Mouse (Mus musculus): ENCODE data around the gene Hist1h4k. TPM values are rescaled to one million over a fixed set of nuclear protein-coding genes. Genes with fewer than 3 reads are reported as not detected.
A peak's percentile ranks its signal among the peaks of the same experiment; 100 is the strongest.
"Not testable (repeated sequence)": the region's sequence is repeated elsewhere in the genome, so short reads cannot be mapped to it uniquely, and the experiment has no call there.

Gene Hist1h4k
- total and polyA plus RNA-seq, 3 experiments = 4.9 to 31.5 (median 24.6) TPM

DNA sequence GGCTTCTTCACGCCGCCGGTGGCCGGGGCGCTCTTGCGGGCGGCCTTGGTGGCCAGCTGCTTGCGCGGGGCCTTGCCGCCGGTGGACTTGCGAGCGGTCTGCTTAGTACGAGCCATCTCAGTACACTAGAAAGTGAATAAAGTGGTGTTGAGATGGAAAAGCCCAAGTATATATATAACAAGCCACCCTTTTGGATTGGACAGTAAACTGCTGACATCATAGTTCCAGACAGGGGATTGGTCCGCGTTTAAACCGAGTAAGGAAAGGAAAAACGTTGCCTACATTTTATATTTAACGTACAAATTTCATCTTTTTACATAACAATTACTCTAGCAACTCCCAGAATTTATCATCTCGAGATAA, 32.9 kb upstream of the Hist1h4k start, which contains the start of gene Hist1h3i:
Gene Hist1h3i (minus strand): TSS at position 116 of the 363 bp plus-strand sequence.
- H3K4me3 ChIP-seq = peak within 1 kb of the TSS; percentile 57
- H3K79me2 ChIP-seq (replicated peaks; ENCODE audit: control insufficient read depth, insufficient read depth, low read length) = no peaks in the 10 kb centered on the region
- under 1% methylated on average over 20 of the region's 20 CpGs for WGBS
- H3K4me1 ChIP-seq (ENCODE audit: control insufficient read depth, insufficient read depth, low read length) = peaks cover 2% of the 10 kb centered on the region; the same call in 1 of the 2 replicates
- H3K27ac ChIP-seq = peak within 1 kb of the TSS; percentile 44
- peak; percentile 42 to 70 for DNase-seq
- TF ChIP-seq POLR2A (IDR thresholded peaks at IDR 0.05; ENCODE audit: insufficient read depth, low read depth, low read length) (peak; percentile 63), EP300 (IDR thresholded peaks at IDR 0.05; ENCODE audit: insufficient read depth, low read depth, low read length) (no peak), CTCF (IDR thresholded peaks at IDR 0.05) (no peak)
- H3K9ac ChIP-seq (ENCODE audit: low read depth, low read length) = peak within 1 kb of the TSS; percentile 76
- intact Hi-C loops (cut with DNase I) = loop anchor here (10.0 kb wide), 1 partner anchor 1802 kb away; the partner anchor contains the start of gene Hist1h4d
- no peaks in the 10 kb centered on the region for H3K36me3 ChIP-seq (ENCODE audit: control insufficient read depth, insufficient read depth, low read length)
- no peaks in the 10 kb centered on the region for H3K27me3 ChIP-seq (ENCODE audit: control insufficient read depth, insufficient read depth, low read length)

DNA sequence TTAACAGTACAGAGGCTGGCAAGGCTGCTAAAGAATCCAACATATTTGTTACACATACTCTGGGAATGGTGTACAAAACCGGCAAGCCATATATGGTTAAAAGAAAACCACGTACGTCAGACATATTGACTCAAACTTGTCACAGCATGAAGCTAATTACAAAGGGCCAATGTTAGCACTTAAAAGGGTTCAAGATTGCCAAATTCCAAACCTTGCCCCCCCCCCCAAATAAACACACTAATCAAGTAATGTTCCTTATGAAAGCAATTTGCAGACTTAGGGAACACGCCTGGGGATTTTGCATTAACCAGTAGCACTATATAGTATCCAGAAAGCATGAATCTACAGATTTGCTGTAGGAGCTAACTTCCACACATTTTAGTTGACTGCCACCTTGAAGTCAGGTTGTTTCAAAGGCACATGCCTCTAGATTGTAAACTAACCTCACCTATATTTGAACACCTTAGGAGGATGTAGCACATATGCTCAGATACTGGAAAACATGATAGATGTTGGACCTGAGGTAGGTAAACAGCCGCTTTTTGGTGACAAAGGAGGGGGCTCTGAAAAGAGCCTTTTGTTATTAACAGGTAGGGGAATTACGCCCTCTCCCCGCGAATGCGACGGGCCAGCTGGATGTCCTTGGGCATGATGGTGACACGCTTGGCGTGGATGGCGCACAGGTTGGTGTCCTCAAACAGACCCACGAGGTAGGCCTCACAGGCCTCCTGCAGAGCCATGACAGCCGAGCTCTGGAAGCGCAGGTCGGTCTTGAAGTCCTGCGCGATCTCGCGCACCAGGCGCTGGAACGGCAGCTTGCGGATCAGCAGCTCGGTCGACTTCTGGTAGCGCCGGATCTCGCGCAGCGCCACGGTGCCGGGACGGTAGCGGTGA, 32.3 kb upstream of the Hist1h4k start:
- H3K79me2 ChIP-seq (replicated peaks; ENCODE audit: control insufficient read depth, insufficient read depth, low read length); H3K36me3 ChIP-seq (ENCODE audit: control insufficient read depth, insufficient read depth, low read length); H3K4me1 ChIP-seq (ENCODE audit: control insufficient read depth, insufficient read depth, low read length); H3K27me3 ChIP-seq (ENCODE audit: control insufficient read depth, insufficient read depth, low read length): not testable (repeated sequence)
- Histone ChIP-seq H3K4me3 (peak overlapping the region; percentile 57), H3K9ac (ENCODE audit: low read depth, low read length) (peak overlapping the region; percentile 76), H3K27ac (peak overlapping the region; percentile 44; the same call in 1 of the 2 replicates)
- WGBS = 6% methylated on average over 14 of the region's 35 CpGs
- TF ChIP-seq POLR2A (IDR thresholded peaks at IDR 0.05; ENCODE audit: insufficient read depth, low read depth, low read length) = 0 out of 2 replicates have a peak, but pooled peaks have one; percentile 43
- DNase-seq = peak; percentile 33 to 41
- intact Hi-C loops (cut with DNase I) = loop anchor here (10.0 kb wide), 1 partner anchor 1802 kb away; the partner anchor contains the start of gene Hist1h4d

DNA sequence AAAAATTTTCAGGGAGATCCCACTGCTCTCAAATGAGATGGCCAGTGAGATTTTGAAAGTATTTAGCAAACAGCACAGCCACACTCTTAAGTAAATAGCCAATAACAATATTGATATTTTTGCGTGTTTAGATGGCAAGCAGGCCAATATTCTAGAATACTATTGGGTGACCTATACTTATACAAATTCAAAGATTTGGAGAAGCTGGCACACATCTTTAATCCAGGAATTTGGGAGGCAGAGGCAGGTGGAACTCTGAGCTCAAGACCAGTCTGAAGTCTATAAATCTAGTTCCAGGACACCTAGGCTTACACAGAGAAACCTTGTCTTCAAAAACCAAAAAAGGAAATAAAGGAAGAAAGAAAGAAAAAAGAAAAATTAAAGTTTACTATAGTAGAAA, 31.3 kb upstream of the Hist1h4k start:
- Histone ChIP-seq H3K79me2 (replicated peaks; ENCODE audit: control insufficient read depth, insufficient read depth, low read length) (no peaks in the 10 kb centered on the region), H3K4me3 (no peak overlapping the region), H3K36me3 (ENCODE audit: control insufficient read depth, insufficient read depth, low read length) (no peaks in the 10 kb centered on the region), H3K4me1 (ENCODE audit: control insufficient read depth, insufficient read depth, low read length) (peaks cover 2% of the 10 kb centered on the region; the same call in 1 of the 2 replicates), H3K27me3 (ENCODE audit: control insufficient read depth, insufficient read depth, low read length) (no peaks in the 10 kb centered on the region), H3K9ac (ENCODE audit: low read depth, low read length) (no peak overlapping the region), H3K27ac (no peak overlapping the region)
- intact Hi-C loops (cut with DNase I) = loop anchor here (10.0 kb wide), 1 partner anchor 1803 kb away; the partner anchor contains the start of gene Hist1h4d
- WGBS = 98% methylated on average over 1 of the region's 1 CpGs
- no peak for DNase-seq
- TF ChIP-seq EP300 (IDR thresholded peaks at IDR 0.05; ENCODE audit: insufficient read depth, low read depth, low read length) = no peak
- no peak for TF ChIP-seq CTCF (IDR thresholded peaks at IDR 0.05)
- TF ChIP-seq POLR2A (IDR thresholded peaks at IDR 0.05; ENCODE audit: insufficient read depth, low read depth, low read length) = no peak

DNA sequence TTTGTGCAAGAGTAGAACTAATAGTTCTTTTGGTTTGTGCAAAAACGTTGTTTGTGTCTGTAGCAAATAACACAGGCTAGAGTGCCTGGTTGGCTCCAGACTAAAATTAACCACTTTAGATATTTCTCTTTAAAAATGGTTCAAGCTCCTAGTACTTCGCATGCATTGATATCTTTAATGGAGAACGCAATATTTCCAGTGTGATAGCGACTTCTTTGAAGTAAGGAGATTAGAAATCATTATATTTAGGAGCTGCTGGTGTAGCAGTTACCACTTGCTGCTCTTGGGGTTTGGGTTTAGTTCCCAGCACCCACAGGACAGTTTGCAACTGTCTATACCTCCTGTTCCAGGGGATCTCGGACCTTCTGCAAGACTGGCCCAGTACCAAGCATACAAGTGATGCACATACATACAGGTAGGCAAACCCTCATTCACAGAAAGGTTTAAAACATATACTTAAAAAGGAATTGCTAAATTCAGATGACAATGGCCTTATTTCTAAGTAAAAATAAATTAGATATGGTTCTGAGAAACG, 30.8 kb upstream of the Hist1h4k start:
- H3K4me1 ChIP-seq (ENCODE audit: control insufficient read depth, insufficient read depth, low read length) = peaks cover 2% of the 10 kb centered on the region; the same call in 1 of the 2 replicates
- no peaks in the 10 kb centered on the region for H3K36me3 ChIP-seq (ENCODE audit: control insufficient read depth, insufficient read depth, low read length)
- intact Hi-C loops (cut with DNase I) = loop anchor here (10.0 kb wide), 1 partner anchor 1804 kb away; the partner anchor contains the start of gene Hist1h4d
- 0 out of 2 replicates have a peak, but pooled peaks cover 1% of the 10 kb centered on the region for H3K79me2 ChIP-seq (replicated peaks; ENCODE audit: control insufficient read depth, insufficient read depth, low read length)
- WGBS = 53% methylated on average over 6 of the region's 6 CpGs
- no peaks in the 10 kb centered on the region for H3K27me3 ChIP-seq (ENCODE audit: control insufficient read depth, insufficient read depth, low read length)
- no peak for DNase-seq
- TF ChIP-seq EP300 (IDR thresholded peaks at IDR 0.05; ENCODE audit: insufficient read depth, low read depth, low read length) = no peak
- TF ChIP-seq POLR2A (IDR thresholded peaks at IDR 0.05; ENCODE audit: insufficient read depth, low read depth, low read length) = no peak
- no peak for TF ChIP-seq CTCF (IDR thresholded peaks at IDR 0.05)
- peak overlapping the region; percentile 77 for H3K4me3 ChIP-seq
- no peak overlapping the region for H3K9ac ChIP-seq (ENCODE audit: low read depth, low read length)
- H3K27ac ChIP-seq = no peak overlapping the region

DNA sequence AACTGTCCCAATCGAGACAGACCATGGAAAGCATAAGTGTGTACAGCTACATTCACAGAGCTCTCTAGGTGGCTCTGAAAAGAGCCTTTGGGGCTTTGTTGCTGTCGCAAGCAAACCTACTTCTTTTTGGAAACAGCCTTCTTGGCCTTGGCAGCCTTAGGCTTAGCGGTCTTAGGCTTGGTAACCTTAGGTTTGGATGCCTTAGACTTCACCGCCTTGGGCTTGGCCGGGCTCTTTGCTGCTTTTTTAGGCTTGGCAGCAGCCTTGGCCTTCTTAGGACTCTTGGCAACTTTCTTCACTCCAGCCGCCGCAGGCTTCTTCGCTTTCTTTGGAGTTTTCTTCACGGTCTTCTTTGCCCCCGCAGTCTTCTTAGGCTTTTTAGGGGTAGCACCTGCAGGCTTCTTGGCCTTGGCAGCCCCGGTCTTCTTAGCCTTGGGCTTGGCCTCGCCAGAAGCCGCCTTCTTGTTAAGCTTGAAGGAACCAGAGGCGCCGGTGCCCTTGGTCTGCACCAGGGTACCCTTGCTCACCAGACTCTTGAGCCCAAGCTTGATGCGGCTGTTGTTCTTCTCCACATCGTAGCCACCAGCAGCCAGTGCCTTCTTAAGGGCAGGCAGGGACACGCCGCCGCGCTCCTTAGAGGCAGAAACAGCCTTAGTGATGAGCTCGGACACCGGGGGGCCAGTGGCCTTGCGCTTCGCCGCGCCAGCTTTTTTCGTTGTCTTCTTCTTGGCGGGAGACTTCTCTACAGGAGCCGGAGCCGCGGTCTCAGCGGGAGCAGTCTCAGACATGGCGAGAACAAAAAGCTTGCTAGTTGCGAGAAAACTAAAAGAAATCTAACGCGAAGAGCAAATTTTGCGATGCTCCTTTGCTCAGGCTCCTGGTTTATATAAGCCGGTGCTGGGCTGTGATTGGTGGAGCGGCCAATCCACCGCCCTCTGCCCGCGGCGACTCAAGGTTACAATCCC, 29.7 kb upstream of the Hist1h4k start, which contains the start of gene Hist1h1b:
Gene Hist1h1b (minus strand): TSS at position 859 of the 965 bp plus-strand sequence.
- Histone ChIP-seq H3K4me3 (peak within 1 kb of the TSS; percentile 77), H3K9ac (ENCODE audit: low read depth, low read length) (peak within 1 kb of the TSS; percentile 85), H3K4me1 (ENCODE audit: control insufficient read depth, insufficient read depth, low read length) (peaks cover 2% of the 10 kb centered on the region; the same call in 1 of the 2 replicates), H3K79me2 (replicated peaks; ENCODE audit: control insufficient read depth, insufficient read depth, low read length) (0 out of 2 replicates have a peak, but pooled peaks cover 1% of the 10 kb centered on the region), H3K36me3 (ENCODE audit: control insufficient read depth, insufficient read depth, low read length) (no peaks in the 10 kb centered on the region), H3K27ac (peak within 1 kb of the TSS; percentile 58), H3K27me3 (ENCODE audit: control insufficient read depth, insufficient read depth, low read length) (no peaks in the 10 kb centered on the region)
- intact Hi-C loops (cut with DNase I) = loop anchor here (2.0 to 10.0 kb wide), 4 partner anchors 29 to 1805 kb away; partner anchors contain the start of genes Hist1h2ag, Hist1h2bj, Hist1h4d and Hist1h4i
- peak; percentile 64 to 67 for DNase-seq
- peak; percentile 57; the same call in 1 of the 2 replicates for TF ChIP-seq POLR2A (IDR thresholded peaks at IDR 0.05; ENCODE audit: insufficient read depth, low read depth, low read length)
- no peak for TF ChIP-seq EP300 (IDR thresholded peaks at IDR 0.05; ENCODE audit: insufficient read depth, low read depth, low read length)
- no peak for TF ChIP-seq CTCF (IDR thresholded peaks at IDR 0.05)
- WGBS = under 1% methylated on average over 44 of the region's 44 CpGs
